ENCODE assay signal across 9 mouse cellular contexts in genomic region chr9:35115299-35115698, GRCm38 (mm10). TPM values are rescaled to one million over a fixed set of nuclear protein-coding genes. Genes with fewer than 3 reads are reported as not detected.
DNase-seq lines count a peak whose midpoint lies in the region; ATAC-seq and TF ChIP-seq lines count a peak whose summit lies in the region.
"Had no signal": no experiment of that assay in that cellular context is flagged by ENCODE, and none has a peak within 500 bp of the region (broad histone marks: within the 10 kb centered on the region; RNA-seq: fewer than 3 reads in every experiment).

No protein-coding gene starts in this region.

- peak overlapping the region; percentile 73; the same call in 1 of the 2 replicates for H3K27ac ChIP-seq in spleen, adult 2 months (ENCODE audit: insufficient read depth, low read length)
- no peak overlapping the region for H3K27ac ChIP-seq in limb, embryonic 14.5 days (replicated peaks; ENCODE audit: low read depth, low read length)
- H3K27ac ChIP-seq in stomach, postnatal 0 days (replicated peaks) = no peak overlapping the region

- H3K36me3 ChIP-seq in spleen, adult 2 months (ENCODE audit: control insufficient read depth, insufficient read depth, low read length) = no peaks in the 10 kb centered on the region
- H3K36me3 ChIP-seq in limb, embryonic 14.5 days (ENCODE audit: control insufficient read depth, insufficient read depth, low read length) = 0 out of 2 replicates have a peak, but pooled peaks cover 3% of the 10 kb centered on the region
- no peaks in the 10 kb centered on the region for H3K36me3 ChIP-seq in stomach, postnatal 0 days (ENCODE audit: control insufficient read depth, insufficient read depth, low read length)

- H3K4me3 ChIP-seq in spleen, adult 2 months (ENCODE audit: extremely low read depth, insufficient read depth, insufficient read length) = peak overlapping the region; percentile 62
- H3K4me3 ChIP-seq in limb, embryonic 14.5 days (replicated peaks; ENCODE audit: low read length) = peak overlapping the region; percentile 75
- peak overlapping the region; percentile 66 for H3K4me3 ChIP-seq in stomach, postnatal 0 days (ENCODE audit: low read depth, low read length)

- TF ChIP-seq CTCF in spleen, adult 2 months (IDR thresholded peaks at IDR 0.05; ENCODE audit: extremely low read depth, insufficient read depth, insufficient read length, insufficient replicate concordance) = no peak
- TF ChIP-seq CTCF in stomach, postnatal 0 days (IDR thresholded peaks at IDR 0.05; ENCODE audit: low read depth) = no peak

- ATAC-seq in limb, embryonic 14.5 days (ENCODE audit: low FRiP score, low read depth) = no peak
- no peak for ATAC-seq in stomach, postnatal 0 days (ENCODE audit: low FRiP score, low TSS enrichment)
- ATAC-seq: inflammation-experienced regulatory T-cells, adult 6 months had no signal

- WGBS in spleen, adult 2 months = 59% methylated on average over 4 of the region's 4 CpGs
- WGBS in limb, embryonic 14.5 days = 36% methylated on average over 3 of the region's 4 CpGs
- 64% methylated on average over 3 of the region's 4 CpGs for WGBS in stomach, postnatal 0 days

- no peak for TF ChIP-seq POLR2A in spleen, adult 2 months (IDR thresholded peaks at IDR 0.05; ENCODE audit: low read depth, low read length)
- TF ChIP-seq POLR2A in limb, embryonic 14.5 days (IDR thresholded peaks at IDR 0.05; ENCODE audit: borderline replicate concordance, extremely low read depth, insufficient read depth, insufficient read length) = no peak

- H3K27me3 ChIP-seq in spleen, adult 2 months (ENCODE audit: control insufficient read depth, insufficient read depth, low read length) = no peaks in the 10 kb centered on the region
- no peaks in the 10 kb centered on the region for H3K27me3 ChIP-seq in limb, embryonic 14.5 days (ENCODE audit: control insufficient read depth, insufficient read depth, low read length)
- no peaks in the 10 kb centered on the region for H3K27me3 ChIP-seq in stomach, postnatal 0 days (ENCODE audit: control insufficient read depth, insufficient read depth, low read length)

- H3K9me3 ChIP-seq in limb, embryonic 14.5 days (ENCODE audit: control insufficient read depth, low read length) = no peaks in the 10 kb centered on the region
- no peaks in the 10 kb centered on the region for H3K9me3 ChIP-seq in stomach, postnatal 0 days (ENCODE audit: control insufficient read depth, low read length)

- peaks cover 5% of the 10 kb centered on the region; the same call in 1 of the 2 replicates for H3K4me1 ChIP-seq in spleen, adult 2 months (ENCODE audit: control insufficient read depth, insufficient read depth, insufficient read length)
- peaks cover 51% of the 10 kb centered on the region for H3K4me1 ChIP-seq in limb, embryonic 14.5 days (ENCODE audit: control insufficient read depth, insufficient read depth, low read length)
- peaks cover 5% of the 10 kb centered on the region; the same call in 1 of the 2 replicates for H3K4me1 ChIP-seq in stomach, postnatal 0 days (replicated peaks; ENCODE audit: control insufficient read depth, insufficient read depth)

- H3K9ac ChIP-seq in limb, embryonic 14.5 days (ENCODE audit: low read depth, low read length, severe bottlenecking) = peak overlapping the region; percentile 84
- H3K9ac ChIP-seq in stomach, postnatal 0 days (ENCODE audit: low read length) = peak overlapping the region; percentile 27; the same call in 1 of the 2 replicates

- peak overlapping the region; percentile 87 for H3K4me2 ChIP-seq in limb, embryonic 14.5 days (replicated peaks; ENCODE audit: low read depth, low read length, severe bottlenecking)
- peak overlapping the region; percentile 71 for H3K4me2 ChIP-seq in stomach, postnatal 0 days (replicated peaks; ENCODE audit: low read depth)

- peak; percentile 90 for DNase-seq in heart, adult 11 months
- no peak for DNase-seq in heart, adult 8-10 months (ENCODE audit: low spot score)
- no peak for DNase-seq in spleen, adult 2 months (ENCODE audit: low read depth in 1 of 2, low spot score in 2 of 2)
- DNase-seq in spleen, postnatal 36 days (ENCODE audit: low spot score in 2 of 2) = no peak
- DNase-seq in limb, embryonic 14.5 days (ENCODE audit: low spot score) = no peak
- DNase-seq in stomach, postnatal 0 days (ENCODE audit: low spot score) = no peak
- no peak for DNase-seq in left cerebral cortex, adult 9 months (ENCODE audit: low spot score in 2 of 2)
- DNase-seq in layer of hippocampus, postnatal 36 days = no peak

- no peak for TF ChIP-seq EP300 in stomach, postnatal 0 days (optimal IDR thresholded peaks at IDR 0.05)

RNA-seq across cellular contexts. Expression of gene St3gal4, which starts 3.8 kb away (rescaled TPM):
- 10 to 100 TPM; 25.1 to 30.4 (median 28.3) TPM for total RNA-seq in heart, adult 8-10 months (2022)
- 10.3 and 11.6 TPM in 2 replicates for polyA plus RNA-seq in spleen, adult 2 months (2012; rRNA removed)
- polyA plus RNA-seq in limb, embryonic 14.5 days (2012; rRNA removed) = 14.5 and 17.0 TPM in 2 replicates
- polyA plus RNA-seq in limb, embryonic 14.5 days (2014; fragmentation: Nextera tagmentation; extraction: Ambion mirVana) = 35.6 and 36.3 TPM in 2 replicates
- polyA plus RNA-seq in stomach, postnatal 0 days (2015; fragmentation: Nextera tagmentation; extraction: Ambion mirVana) = 14.6 and 14.7 TPM in 2 replicates
- total RNA-seq in layer of hippocampus, postnatal 36 days (2021) = 10 to 100 TPM; 25.0 to 25.7 TPM
